Mouse (Mus musculus): ENCODE measurements at regions not wholly inside any gene's neighbourhood (a gene's known extent, or its start where the extent isn't known, plus 50 kb on each side); places are given as distances from the start of the nearest gene placed in this dataset.

DNA sequence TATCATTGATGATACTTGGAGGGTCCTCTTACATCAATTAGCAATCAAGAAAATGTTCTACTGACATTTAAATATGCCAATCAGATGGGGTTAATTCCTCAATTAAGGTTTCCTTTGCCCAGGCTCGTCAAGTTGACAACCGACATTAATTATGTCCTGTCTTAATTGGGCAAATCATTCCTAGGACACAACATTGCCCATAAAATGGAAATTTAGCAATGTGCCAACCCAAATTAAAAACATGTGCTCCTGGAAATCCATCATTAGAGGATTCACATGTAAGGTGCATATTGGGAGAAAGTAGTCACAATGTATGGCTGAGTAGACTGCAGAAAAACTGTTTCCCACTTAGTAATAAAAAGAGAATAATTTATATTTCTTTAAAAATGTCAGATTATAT lies 483.6 kb upstream of the B430305J03Rik start:
- 94% methylated on average over 2 of the region's 2 CpGs for WGBS
- Histone ChIP-seq H3K27me3 (ENCODE audit: insufficient read depth, low read length) (no peaks in the 10 kb centered on the region), H3K4me3 (ENCODE audit: low read depth, low read length) (no peak overlapping the region), H3K4me1 (ENCODE audit: insufficient read depth) (no peaks in the 10 kb centered on the region), H3K27ac (ENCODE audit: low read depth) (no peak overlapping the region), H3K4me2 (no peak overlapping the region), H3K9ac (no peak overlapping the region), H3K36me3 (ENCODE audit: insufficient read depth) (no peaks in the 10 kb centered on the region), H3K9me3 (ENCODE audit: low read depth, low read length) (no peaks in the 10 kb centered on the region)
- ATAC-seq (ENCODE audit: insufficient read depth) (no peak), DNase-seq (no peak)
- no peak for TF ChIP-seq CTCF (IDR thresholded peaks at IDR 0.05; ENCODE audit: low read depth)

DNA sequence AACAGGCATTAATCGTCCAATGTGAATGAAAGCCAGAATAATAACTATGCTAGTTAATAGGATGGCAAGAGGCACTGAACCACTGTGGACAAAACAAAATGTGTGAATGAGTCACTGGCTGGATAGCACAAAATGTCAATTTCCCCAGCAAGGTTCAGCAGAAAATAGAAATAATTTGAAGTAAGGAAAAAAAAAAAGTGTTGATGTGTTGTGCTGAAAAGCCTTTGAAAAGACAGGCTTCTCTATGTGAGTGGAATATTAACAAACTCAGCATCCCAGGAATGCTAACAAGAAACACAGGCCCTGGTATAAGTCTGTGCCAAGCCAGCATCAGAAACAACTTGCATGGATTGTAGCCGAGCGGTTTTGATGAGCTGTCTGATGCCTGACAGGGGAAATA lies 481.0 kb upstream of the B430305J03Rik start:
- 79% methylated on average over 3 of the region's 3 CpGs for whole genome bisulfite sequencing
- H3K4me3 ChIP-seq (ENCODE audit: low read depth, low read length): no peak overlapping the region
- H3K36me3 ChIP-seq (ENCODE audit: insufficient read depth): no peaks in the 10 kb centered on the region
- no peaks in the 10 kb centered on the region for H3K27me3 ChIP-seq (ENCODE audit: insufficient read depth, low read length)
- H3K27ac ChIP-seq (ENCODE audit: low read depth): no peak overlapping the region
- H3K9me3 ChIP-seq (ENCODE audit: low read depth, low read length): no peaks in the 10 kb centered on the region
- H3K9ac ChIP-seq: no peak overlapping the region
- TF ChIP-seq CTCF (IDR thresholded peaks at IDR 0.05; ENCODE audit: low read depth): no peak
- H3K4me2 ChIP-seq: no peak overlapping the region
- DNase-seq (no peak), ATAC-seq (ENCODE audit: insufficient read depth) (no peak)
- H3K4me1 ChIP-seq (ENCODE audit: insufficient read depth): no peaks in the 10 kb centered on the region

DNA sequence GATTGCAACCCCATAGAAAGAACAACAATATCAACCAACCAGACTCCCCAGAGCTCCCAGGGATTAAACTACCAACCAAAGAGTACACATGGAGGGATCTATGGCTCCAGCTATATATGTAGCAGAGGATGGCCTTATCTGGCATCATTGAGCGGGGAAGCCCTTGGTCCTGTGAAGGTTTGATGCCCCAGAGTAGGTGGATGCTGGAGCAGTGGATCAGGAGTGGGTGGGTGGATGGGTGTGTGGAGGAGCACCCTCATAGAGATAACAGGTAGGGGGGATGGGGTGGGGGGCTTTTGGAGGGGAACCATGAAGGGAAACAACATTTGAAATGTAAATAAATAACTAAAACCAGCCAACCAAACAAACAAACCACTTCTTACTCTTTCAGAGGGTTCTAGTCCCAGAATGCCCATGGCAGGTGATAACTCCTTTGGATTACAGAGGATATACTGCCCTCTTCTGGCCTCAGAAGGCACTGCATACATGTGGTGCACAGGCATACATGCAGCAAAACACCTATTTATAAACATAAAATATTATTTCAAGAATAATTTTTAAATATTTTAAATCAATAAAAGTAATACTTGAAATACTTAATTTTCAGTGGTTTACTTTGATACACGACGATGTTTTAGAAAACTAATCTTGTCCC lies 473.7 kb upstream of the B430305J03Rik start:
- peak; percentile 65 for DNase-seq

GRCm38 (mm10) chr3:61816807-61817206 lies 451.1 kb upstream of the B430305J03Rik start:
- no peaks in the 10 kb centered on the region for H3K27me3 ChIP-seq (ENCODE audit: insufficient read depth, low read length)
- no peaks in the 10 kb centered on the region for H3K36me3 ChIP-seq (ENCODE audit: insufficient read depth)
- no peak overlapping the region for H3K4me2 ChIP-seq
- H3K9me3 ChIP-seq (ENCODE audit: low read depth, low read length): no peaks in the 10 kb centered on the region
- no peak for ATAC-seq (ENCODE audit: insufficient read depth)
- H3K4me3 ChIP-seq (ENCODE audit: low read depth, low read length): no peak overlapping the region
- TF ChIP-seq CTCF (IDR thresholded peaks at IDR 0.05; ENCODE audit: low read depth): no peak
- no peak overlapping the region for H3K9ac ChIP-seq
- DNase-seq: no peak
- H3K4me1 ChIP-seq (ENCODE audit: insufficient read depth): no peaks in the 10 kb centered on the region
- no peak overlapping the region for H3K27ac ChIP-seq (ENCODE audit: low read depth)

More for the DNA sequence above, 473.7 kb upstream of the B430305J03Rik start:
- no peaks in the 10 kb centered on the region for H3K27me3 ChIP-seq (ENCODE audit: insufficient read depth, low read length)
- H3K4me3 ChIP-seq (ENCODE audit: low read depth, low read length): no peak overlapping the region
- H3K9ac ChIP-seq: no peak overlapping the region
- H3K36me3 ChIP-seq (ENCODE audit: insufficient read depth): no peaks in the 10 kb centered on the region
- H3K4me2 ChIP-seq: no peak overlapping the region
- H3K4me1 ChIP-seq (ENCODE audit: insufficient read depth): no peaks in the 10 kb centered on the region
- H3K27ac ChIP-seq (ENCODE audit: low read depth): no peak overlapping the region
- 46% methylated on average over 3 of the region's 3 CpGs for WGBS
- TF ChIP-seq CTCF (IDR thresholded peaks at IDR 0.05; ENCODE audit: low read depth): peak; percentile 59
- ATAC-seq (ENCODE audit: insufficient read depth): no peak
- H3K9me3 ChIP-seq (ENCODE audit: low read depth, low read length): no peaks in the 10 kb centered on the region

DNA sequence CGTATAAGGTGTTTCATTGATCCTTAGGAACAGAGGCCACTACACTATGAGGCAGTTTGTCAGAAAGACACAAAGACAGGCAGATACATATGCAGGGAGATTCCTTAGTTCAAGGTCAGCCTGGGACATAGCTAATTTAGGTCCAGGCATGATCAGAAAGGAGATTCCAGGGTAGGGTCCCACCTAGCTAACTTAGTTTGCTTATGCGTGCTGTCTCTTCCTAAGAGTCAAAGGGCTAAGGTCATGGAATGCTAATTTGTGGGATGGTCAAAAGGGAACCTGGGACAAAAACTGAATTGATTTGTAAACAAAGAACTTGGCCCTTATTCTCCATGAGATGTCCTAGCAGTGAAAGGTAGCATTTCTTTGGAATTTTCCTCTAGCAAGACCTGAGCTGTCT lies 430.3 kb upstream of the B430305J03Rik start:
- ATAC-seq (ENCODE audit: insufficient read depth): no peak

GRCm38 (mm10) chr3:61790674-61791073 lies 424.9 kb upstream of the B430305J03Rik start:
- TF ChIP-seq CTCF (IDR thresholded peaks at IDR 0.05; ENCODE audit: low read depth): no peak
- no peak overlapping the region for H3K9ac ChIP-seq
- no peaks in the 10 kb centered on the region for H3K9me3 ChIP-seq (ENCODE audit: low read depth, low read length)
- no peak overlapping the region for H3K4me3 ChIP-seq (ENCODE audit: low read depth, low read length)
- no peak for ATAC-seq (ENCODE audit: insufficient read depth)
- H3K36me3 ChIP-seq (ENCODE audit: insufficient read depth): no peaks in the 10 kb centered on the region
- no peaks in the 10 kb centered on the region for H3K27me3 ChIP-seq (ENCODE audit: insufficient read depth, low read length)
- H3K4me2 ChIP-seq: no peak overlapping the region
- no peak for DNase-seq
- H3K4me1 ChIP-seq (ENCODE audit: insufficient read depth): no peaks in the 10 kb centered on the region
- H3K27ac ChIP-seq (ENCODE audit: low read depth): no peak overlapping the region
- WGBS: 59% methylated on average over 4 of the region's 4 CpGs

More for the DNA sequence above, 430.3 kb upstream of the B430305J03Rik start:
- H3K4me1 ChIP-seq (ENCODE audit: insufficient read depth): no peaks in the 10 kb centered on the region
- H3K4me3 ChIP-seq (ENCODE audit: low read depth, low read length): no peak overlapping the region
- 83% methylated on average over 2 of the region's 2 CpGs for WGBS
- H3K9ac ChIP-seq: no peak overlapping the region
- H3K9me3 ChIP-seq (ENCODE audit: low read depth, low read length): no peaks in the 10 kb centered on the region
- no peak for DNase-seq
- no peaks in the 10 kb centered on the region for H3K27me3 ChIP-seq (ENCODE audit: insufficient read depth, low read length)
- TF ChIP-seq CTCF (IDR thresholded peaks at IDR 0.05; ENCODE audit: low read depth): no peak
- H3K27ac ChIP-seq (ENCODE audit: low read depth): no peak overlapping the region
- no peak overlapping the region for H3K4me2 ChIP-seq
- no peaks in the 10 kb centered on the region for H3K36me3 ChIP-seq (ENCODE audit: insufficient read depth)

Data from lung, embryonic 14.5 days (tissue).